Mouse (Mus musculus) gastrocnemius, postnatal 25 days (tissue): ENCODE results near the gene Cpz. TPM values are rescaled to one million over a fixed set of nuclear protein-coding genes. Genes with fewer than 3 reads are reported as not detected.

ENCODE experiments used
- DNase-seq: peaks from one replicate; pipeline ENCODE4 v3.0.0; 2022
- total RNA-seq, 2 experiments: library from RNA; stranded (reverse); gene quantifications; 1 replicate in 1 of 2; 2 replicates in 1 of 2; pipeline ENCODE4 v1.2.3; 2021

The Cpz gene
- total RNA-seq, 2 experiments from 2014 or later = 3.0 to 3.2 TPM

DNA sequence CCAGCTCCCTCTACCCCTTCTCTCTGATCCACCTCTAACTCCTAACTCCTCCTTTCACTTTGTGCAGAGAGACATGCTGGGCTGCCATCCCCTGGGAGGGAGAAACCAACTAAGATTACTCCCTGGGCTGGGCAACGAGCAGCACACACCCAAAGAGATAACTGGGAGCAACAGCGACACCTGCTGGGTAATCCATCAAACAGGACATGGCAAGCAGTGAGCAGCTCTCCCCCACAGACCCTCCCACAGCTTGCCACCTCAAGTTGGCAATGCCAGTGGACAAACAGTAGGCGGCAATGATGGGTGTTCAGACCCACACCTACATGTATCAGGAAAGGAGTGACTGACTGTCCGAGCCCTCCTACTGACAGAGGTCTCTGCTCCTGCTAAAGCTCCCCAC, 4.9 kb upstream of the Cpz start:
- no peak for DNase-seq

DNA sequence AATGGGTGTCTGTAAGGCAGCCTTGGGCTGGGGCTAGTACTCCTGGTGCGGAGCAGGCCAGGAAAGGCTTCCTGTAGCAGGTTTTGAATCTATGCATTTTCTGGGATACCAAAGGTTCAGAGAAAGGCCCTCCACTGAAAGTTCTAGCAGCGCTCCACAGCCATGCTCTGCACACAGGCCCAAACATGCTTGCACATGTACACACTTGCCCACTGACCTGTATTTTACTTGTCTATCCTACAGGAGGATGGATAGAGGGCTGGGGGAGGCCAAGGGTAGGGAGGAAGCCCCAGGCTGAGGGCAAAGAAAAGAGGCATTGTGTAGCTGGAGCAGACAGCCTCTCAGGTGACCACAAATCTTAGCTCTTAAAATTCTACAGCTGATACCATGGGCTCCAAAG, 1.1 kb downstream of the Cpz start:
- DNase-seq = no peak

DNA sequence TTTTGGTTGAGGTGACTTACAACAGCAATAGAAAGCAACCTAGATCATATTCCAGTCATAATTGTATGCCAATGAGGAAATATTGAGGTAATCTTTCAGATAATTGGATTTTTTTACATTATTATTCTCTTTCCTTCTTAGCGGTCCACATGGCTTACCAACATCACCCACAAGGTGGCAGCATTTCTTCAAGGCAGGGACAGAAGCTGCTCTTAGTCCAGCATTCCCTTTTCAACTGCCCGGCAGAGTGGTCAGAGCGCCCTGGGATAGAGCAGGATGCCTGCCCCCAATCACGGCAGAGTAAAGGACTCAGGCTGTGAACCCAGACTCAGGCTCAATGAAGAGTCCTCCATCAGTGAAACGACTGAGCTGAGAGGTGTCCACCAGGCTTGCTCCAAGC, 1.8 kb downstream of the Cpz start:
- no peak for DNase-seq

DNA sequence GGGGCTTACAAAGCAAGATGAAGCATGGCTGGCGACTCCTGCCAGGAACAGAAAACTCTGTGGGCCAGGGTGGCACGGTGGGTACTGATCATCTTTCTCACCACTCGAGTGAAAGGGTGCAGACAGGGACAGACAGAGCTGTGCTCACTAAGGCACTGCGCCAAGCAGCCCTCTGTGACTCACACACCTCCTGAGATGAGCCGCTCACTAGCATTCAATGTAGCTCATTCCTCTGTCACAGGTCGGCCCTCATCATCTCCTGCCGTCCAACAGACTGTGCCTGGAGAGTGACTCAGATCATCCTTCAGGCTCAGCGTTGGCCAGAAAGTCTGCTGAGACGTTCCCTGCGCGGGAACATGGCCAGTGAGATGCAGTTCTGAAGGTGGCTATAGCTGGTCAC, 8.7 kb downstream of the Cpz start:
- no peak for DNase-seq

DNA sequence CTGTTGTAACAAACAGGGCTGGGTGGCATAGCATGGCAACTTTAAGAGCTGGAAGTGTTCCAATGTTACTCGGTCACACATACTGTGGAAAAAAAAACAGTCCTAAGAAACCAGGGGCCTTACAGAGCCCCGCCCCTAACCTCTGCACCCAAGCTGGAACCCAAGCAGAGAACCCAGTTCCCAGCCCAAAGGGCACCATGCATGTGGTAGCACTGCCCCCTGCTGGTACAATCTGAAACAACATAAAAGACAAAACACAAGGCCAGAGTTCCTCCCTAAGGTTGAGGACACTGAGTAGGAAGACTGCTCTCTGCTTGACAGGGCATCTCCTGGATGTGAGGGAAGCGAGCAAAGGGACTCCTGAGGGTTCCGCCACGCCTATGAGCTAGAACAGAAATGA, 14.9 kb downstream of the Cpz start:
- DNase-seq = no peak

DNA sequence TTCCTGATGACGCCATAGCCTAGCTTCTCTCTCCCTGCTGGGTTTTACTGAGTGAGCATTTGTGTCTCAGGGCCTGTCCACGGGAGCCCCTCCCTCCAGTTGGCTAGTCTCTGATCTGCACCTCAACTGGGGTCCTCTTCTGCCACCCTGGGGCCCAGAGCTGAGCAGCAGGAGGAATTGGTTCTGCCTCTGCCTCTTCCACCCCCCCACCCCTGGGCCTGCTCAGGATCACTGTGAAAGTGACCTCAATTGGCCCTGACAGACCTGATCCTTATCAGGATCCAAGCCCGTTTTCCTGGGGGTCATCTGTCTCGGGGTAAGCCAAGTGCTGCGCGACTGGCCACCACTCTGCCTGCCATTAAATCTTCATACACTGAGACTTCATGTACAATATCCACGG, 20.5 kb downstream of the Cpz start:
- DNase-seq = no peak

DNA sequence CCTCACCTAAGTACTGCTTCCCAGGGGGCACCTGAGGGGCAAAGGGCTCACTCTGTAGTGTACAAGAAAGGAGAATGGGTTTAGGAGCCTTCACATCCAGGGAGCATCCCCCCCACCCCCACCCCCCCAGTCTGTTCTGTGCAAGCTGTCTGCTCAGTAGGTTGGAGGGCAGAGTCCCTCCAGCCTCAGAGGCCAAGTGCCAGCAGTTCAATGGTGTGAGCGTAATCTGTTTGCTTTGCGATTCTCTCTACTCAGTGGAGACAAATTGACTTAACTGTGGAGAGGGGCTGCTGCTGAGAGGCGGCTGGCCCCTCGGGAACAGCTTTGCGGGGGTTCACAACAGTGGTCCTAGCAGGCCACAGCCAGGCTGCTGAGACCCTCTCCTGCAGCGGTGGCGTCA, 28.2 kb downstream of the Cpz start:
- no peak for DNase-seq

DNA sequence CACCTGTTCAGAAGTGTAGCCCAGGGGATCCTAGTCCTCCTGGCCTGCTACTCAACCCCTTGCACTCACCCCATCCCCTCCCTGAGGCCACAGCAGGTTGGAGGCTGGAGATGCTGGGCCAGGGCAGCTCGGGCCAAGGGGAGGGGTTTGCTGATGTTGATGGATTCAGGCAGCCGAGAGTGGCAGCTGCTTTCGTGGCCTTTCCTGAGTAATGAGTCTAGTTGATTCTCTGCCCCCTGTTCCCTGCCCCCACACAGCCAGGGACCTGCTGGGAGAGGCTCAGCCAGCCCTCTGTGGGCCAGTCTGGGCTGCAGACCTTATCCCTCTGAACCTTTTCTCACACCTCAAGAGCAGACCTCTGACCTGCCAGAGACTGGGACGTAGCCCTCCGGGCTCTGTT, 29.5 kb downstream of the Cpz start:
- DNase-seq = no peak

DNA sequence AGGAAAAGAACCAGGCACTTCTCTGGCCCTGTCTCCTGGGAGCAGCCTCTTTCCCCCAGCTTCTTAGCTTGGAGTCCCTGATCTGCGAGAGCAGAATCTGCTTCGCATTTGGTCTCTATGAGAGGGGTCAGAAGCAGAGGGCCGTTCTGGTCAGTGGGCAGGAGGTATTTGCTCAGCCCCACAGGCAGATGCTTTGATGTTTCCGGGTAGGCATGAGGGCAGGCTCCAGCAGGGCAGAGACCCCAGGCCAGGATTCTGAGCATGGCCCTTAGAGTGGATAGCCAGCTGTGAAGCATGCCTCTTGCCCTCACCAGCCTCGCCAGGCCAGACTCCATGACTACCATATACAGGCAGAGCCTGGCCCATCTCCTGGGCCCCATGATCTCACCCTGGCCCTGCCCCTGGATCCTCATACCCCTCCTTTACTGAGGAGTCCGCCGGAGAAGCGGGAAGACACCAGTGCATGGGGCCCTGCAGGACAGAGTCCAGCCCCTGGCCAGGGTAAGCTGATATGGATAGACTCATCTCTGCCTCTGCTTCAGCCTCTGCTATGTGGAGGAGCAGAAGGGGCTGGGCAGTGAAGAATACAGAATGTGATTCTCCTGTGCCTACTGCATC, 30.6 kb downstream of the Cpz start:
- DNase-seq = no peak

DNA sequence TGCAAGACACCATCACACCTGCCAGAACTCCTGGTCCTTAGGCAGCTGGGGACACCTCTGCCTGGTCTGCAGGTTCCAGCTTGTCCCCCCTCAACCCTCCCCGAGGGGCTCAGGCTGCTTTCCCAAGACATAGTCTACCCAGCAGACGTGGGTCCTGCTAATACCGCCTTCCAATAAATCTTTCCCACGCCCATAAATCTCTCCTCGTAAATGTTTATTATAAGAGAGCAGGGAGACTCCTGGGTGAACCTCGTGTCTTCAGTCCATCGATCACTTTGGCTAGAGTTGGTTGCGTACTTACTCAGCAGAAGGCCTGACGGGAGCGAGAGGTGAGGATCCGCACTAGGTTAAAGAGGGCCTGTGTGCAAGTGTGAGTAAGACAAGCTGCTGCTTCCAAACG, 31.7 kb downstream of the Cpz start:
- no peak for DNase-seq

DNA sequence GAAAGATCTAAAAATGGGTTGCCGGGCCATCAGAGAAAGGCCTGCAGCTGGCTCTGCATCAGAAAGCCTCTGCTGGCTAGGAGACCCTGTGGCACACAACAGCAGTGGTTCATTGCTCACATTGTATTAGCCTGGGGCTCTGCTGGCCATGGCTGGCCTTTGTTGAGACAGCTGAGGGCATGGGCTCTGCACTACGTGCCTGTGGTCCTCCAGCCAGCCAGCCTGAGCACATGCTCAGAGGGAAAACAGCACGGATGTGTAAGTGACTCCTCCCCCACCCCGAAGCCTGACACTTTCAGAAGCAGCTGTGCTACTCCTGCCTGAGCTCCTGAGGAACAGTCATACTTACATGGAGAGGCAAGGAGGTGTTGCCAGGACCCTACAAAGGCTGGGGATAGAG, 46.0 kb downstream of the Cpz start:
- no peak for DNase-seq

DNA sequence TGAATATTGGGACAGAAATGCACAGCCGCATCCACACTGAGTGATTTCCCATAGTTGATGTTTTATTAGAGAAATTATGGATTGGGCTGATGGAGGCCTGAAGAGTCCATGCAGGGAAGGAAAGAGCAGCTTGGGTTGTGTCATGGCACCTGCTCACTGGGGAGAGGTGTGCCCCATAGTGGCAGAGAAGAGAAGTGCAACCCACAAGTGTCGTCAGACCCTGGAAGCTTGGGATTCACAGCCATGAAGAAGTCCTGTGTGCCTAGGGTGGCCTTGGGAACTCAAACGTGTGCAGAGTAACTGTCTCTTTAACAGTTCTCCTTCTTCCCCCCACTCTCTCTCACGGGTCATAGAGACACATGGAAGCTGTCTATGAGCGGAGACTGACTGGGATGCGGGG, 50.3 kb downstream of the Cpz start:
- DNase-seq = no peak

DNA sequence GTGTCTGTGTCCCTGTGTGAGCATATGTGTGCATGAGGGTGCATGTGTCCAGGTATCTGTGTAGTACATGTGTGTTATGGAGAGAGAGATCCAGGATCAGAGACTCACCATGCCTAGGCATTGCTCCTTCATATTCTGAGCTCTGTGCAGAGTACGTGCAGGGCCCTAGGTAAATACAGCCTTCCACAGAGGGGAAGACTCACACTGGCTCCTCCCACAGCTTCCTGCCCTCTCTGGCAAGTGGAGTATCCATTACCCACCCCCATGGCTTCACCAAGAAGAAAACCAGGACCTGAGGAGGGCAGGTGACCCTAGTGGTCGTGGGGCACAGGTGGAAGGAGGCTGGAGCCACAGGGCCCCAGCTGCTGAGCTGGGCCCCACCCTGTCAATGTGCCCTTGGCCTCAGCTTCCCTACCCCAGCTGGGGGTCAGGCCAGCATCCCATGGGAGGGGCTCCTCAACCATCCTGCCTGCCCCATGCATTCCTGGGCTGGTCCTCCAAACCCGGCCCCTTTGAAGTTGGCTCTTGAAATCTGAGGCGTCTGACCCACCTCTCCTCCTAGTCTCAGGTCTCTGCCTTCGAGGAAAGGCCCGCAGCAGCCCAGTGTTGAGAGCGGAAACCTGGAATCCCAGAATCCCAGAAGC, 54.5 kb downstream of the Cpz start:
- no peak for DNase-seq

DNA sequence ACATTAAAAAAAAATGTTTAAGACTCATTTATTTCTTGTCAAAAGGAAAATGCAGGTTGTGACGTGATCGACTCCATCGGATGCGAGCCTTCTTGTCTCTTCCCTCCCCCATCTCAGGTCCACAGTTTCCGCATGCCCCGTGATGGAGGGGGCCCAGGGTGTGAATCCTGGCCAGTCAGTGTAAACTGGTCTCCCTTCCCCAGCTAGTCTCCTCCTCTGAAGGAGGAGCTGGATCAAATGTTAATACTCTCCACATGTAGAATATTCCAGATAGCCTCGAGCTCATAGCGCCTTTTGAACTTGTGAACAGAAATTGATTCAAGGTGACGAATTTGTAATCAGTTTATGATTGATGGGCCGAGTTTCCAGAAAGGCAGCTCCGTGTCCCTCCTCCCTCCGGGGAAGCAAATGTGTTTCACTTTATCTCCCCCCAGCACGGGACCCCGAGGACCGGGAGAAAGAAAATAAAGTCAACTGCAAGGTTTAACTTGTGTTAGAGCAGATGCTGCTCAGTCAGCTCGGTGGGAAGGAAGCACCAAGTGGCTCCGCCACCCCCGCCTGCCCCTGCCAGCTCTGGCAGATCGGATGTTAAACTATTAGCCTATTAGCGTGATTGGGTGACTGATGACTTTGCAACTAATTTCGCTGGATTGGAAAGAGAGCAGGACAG, 59.4 kb downstream of the Cpz start:
- no peak for DNase-seq

DNA sequence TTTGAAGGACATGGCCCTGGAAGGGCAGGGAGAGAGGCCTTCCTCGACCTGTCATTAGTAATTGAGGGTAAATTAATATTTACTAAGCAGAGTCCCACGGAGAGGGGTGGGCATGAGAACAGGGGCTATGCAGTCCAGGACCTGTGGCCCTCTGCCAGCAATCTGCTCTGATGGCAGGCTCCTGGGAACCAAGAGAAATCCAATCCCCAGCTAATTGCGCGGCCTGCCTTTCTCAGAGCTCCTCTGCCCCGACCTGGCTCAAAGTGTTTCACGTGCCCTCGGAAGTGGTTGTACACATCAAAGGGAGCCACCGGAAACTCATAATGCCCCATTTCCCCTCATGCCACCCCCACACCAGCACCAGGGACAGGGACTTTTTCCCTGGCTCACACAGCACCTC, 63.4 kb downstream of the Cpz start:
- DNase-seq = no peak

DNA sequence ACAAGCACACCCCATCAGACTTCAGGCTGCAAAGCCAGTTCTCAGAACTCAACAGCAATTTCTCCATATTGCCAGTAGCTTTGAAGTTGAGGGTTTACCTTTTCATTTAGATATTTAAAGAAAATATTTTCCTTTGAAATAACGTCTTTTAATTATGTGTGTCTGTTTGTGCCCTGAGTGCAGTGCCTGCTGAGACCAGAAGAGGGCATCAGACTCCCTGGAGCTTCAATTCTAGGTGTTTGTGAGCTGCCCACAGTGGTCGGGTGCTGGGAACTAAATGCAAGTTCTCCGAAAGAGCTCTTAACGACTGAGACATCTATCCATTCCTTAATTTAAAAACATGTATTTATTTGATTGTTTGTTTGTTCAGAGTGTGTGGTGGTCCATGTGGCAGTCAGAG, 65.7 kb downstream of the Cpz start:
- DNase-seq = no peak

DNA sequence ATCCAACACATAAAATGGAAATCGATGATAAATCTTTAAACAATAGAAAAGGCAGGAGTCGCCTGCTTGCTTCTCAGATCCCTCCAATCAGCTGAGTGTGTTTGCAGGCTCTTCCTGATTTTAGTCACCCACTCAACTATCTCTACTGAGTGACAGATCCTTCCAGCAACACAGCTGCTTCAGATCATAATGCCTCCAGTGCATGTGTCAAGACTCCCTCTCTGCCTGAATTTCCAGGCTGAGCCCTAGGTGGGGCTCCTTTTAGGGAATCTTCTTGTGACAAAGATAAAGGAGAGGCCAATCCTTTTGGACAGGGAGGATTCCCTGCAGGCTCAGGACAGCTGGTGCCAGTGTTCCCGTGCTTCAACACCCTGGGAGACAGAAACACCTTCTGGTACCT, 67.2 kb downstream of the Cpz start:
- no peak for DNase-seq

DNA sequence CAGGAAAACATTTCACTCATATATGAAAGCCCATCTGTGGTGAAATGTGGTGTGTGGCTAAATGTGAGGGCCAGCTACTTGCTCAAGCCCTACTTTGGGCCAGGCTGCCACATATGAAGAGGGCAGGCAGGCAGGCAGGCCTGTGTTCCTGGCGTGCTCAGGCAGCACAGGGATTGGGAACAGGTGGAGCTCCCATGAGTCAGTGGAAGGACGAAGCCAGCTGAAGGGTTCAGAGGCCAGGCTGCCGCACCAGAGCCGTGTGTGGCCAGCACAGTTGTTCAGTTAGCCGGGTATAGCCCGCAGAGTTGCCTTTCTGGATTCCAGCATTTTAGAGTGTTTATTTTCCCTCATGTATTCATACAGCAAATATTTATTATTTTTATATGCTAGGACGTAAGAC, 68.1 kb downstream of the Cpz start:
- DNase-seq = no peak

DNA sequence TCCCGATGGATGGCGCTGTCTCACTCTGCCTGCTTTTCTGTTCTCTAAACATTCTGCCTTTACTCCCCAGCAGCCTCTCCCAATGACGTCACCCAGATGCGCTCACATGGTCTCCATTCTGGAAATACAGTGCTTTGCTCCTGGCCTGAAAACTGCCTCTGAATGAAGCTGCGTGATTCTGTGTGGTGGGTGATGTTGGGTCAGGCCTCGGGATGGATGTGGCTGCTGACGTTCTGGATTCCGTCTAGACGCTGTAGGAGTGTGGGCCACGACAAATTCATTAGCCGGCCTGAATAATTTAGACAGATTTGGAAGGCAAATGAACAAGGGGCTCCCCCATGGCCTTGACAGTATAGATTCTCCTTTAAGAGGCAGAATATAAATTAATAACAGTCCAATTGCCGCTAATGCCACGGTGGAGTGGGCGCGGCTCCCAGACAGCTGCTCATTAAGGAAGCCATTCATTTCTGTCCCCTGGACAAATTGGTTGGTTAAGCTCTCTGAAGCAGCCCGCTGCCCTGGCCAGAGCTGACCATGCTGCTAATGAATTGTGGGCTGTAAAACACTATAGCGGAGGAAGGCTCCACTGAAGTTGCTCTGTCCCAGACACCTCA, 71.2 kb downstream of the Cpz start:
- DNase-seq = no peak
